Mouse (Mus musculus): ENCODE data around the gene Ccdc125. TPM values are rescaled to one million over a fixed set of nuclear protein-coding genes. Genes with fewer than 3 reads are reported as not detected.

Ccdc125 gene
- polyA plus RNA-seq, 1 experiment from 2014 or later = 3.4 TPM

GRCm38 (mm10) chr13:100675936-100676635, 6.6 kb downstream of the Ccdc125 start:
- no peak for ATAC-seq (ENCODE audit: low FRiP score)
- H3K36me3 ChIP-seq = no peaks in the 10 kb centered on the region
- no peak overlapping the region for H3K27ac ChIP-seq
- H3K9ac ChIP-seq = no peak overlapping the region
- WGBS = 88% methylated on average over 15 of the region's 15 CpGs
- no peaks in the 10 kb centered on the region for H3K9me3 ChIP-seq (replicated peaks)
- H3K27me3 ChIP-seq = no peaks in the 10 kb centered on the region
- no peak overlapping the region for H3K4me3 ChIP-seq
- no peaks in the 10 kb centered on the region for H3K4me1 ChIP-seq
- no peak overlapping the region for H3K4me2 ChIP-seq (replicated peaks)

GRCm38 (mm10) chr13:100681615-100682014, 12.1 kb downstream of the Ccdc125 start:
- no peaks in the 10 kb centered on the region for H3K4me1 ChIP-seq
- H3K9ac ChIP-seq = no peak overlapping the region
- H3K4me2 ChIP-seq (replicated peaks) = no peak overlapping the region
- H3K4me3 ChIP-seq = no peak overlapping the region
- H3K9me3 ChIP-seq (replicated peaks) = no peaks in the 10 kb centered on the region
- no peaks in the 10 kb centered on the region for H3K27me3 ChIP-seq
- no peaks in the 10 kb centered on the region for H3K36me3 ChIP-seq
- H3K27ac ChIP-seq = no peak overlapping the region
- ATAC-seq (ENCODE audit: low FRiP score) = no peak
- WGBS = 92% methylated on average over 8 of the region's 8 CpGs

DNA sequence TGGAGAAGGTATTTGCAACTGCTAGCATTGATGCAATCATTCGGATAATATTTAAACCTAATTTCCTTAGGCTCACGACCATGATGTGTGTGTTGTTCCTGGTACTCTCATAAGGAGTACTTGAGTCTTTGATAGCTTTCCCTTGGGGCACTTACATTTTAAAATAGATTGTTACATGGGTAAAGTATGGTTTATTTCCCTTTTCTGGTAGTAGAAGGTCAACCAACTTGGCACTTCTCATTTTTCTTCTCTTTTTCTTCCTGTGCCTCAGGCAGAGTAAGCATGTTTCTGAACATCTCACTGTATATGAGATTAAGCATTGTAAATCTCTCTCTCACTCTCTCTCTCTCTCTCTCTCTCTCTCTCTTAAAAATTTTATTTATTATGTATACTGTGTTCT, 13.3 kb downstream of the Ccdc125 start:
- Histone ChIP-seq H3K4me3 (no peak overlapping the region), H3K9ac (no peak overlapping the region), H3K27me3 (no peaks in the 10 kb centered on the region), H3K27ac (no peak overlapping the region), H3K4me1 (no peaks in the 10 kb centered on the region), H3K4me2 (replicated peaks) (no peak overlapping the region), H3K9me3 (replicated peaks) (no peaks in the 10 kb centered on the region), H3K36me3 (no peaks in the 10 kb centered on the region)
- no peak for ATAC-seq (ENCODE audit: low FRiP score)
- WGBS = 81% methylated on average over 2 of the region's 2 CpGs

- H3K4me2 ChIP-seq (replicated peaks) = no peak overlapping the region
Measured at GRCm38 (mm10) chr13:100684355-100684754, 14.8 kb downstream of the Ccdc125 start.

DNA sequence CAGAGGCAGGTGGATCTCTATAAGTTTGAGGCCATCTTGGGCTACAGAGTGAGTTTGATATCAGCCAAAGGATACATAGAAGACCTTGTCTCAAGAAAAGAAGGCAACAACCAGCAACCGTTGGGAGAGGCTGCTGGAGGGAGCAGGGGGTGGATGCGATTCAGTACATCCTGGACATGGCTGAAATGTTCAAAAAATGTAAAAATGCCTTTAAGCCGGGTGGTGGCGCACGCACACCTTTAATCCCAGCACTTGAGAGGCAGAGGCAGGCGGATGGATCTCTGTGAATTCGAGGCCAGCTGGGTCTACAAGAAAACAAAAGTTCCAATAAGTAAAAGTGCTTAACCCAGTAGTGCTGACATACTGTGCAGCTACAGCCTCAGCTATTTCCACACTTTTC, 18.0 kb downstream of the Ccdc125 start:
- Histone ChIP-seq H3K4me2 (replicated peaks) (no peak overlapping the region), H3K36me3 (peaks cover 5% of the 10 kb centered on the region; the same call in 1 of the 2 replicates), H3K27me3 (no peaks in the 10 kb centered on the region), H3K27ac (no peak overlapping the region), H3K4me3 (no peak overlapping the region), H3K4me1 (no peaks in the 10 kb centered on the region), H3K9ac (no peak overlapping the region), H3K9me3 (replicated peaks) (no peaks in the 10 kb centered on the region)
- WGBS = 63% methylated on average over 7 of the region's 7 CpGs
- ATAC-seq (ENCODE audit: low FRiP score) = no peak

More at GRCm38 (mm10) chr13:100684355-100684754, 14.8 kb downstream of the Ccdc125 start:
- Histone ChIP-seq H3K27ac (no peak overlapping the region), H3K36me3 (no peaks in the 10 kb centered on the region), H3K9me3 (replicated peaks) (no peaks in the 10 kb centered on the region), H3K4me3 (no peak overlapping the region), H3K9ac (no peak overlapping the region), H3K4me1 (no peaks in the 10 kb centered on the region), H3K27me3 (no peaks in the 10 kb centered on the region)
- no peak for ATAC-seq (ENCODE audit: low FRiP score)
- WGBS = 74% methylated on average over 2 of the region's 2 CpGs

GRCm38 (mm10) chr13:100697541-100697940, 28.0 kb downstream of the Ccdc125 start:
- no peak for ATAC-seq (ENCODE audit: low FRiP score)
- H3K4me1 ChIP-seq = no peaks in the 10 kb centered on the region

DNA sequence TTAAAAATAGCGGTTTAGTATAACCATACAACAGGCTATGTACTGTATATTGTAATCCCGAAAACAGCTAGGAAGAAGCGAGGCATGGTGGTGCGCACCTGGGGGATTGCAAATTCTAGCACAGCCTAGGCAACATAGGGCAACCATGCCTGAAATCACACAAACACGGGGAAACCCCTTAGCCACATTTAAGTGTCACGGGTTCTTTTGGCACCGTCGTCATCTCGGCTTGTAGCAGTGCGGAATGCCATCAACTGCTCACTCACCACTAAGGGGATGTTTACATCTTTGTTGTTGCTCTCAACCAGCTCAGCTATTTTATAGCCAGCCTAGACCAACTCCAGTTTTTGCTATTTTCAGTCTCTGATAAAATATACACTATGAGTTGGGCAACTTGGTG, 29.3 kb downstream of the Ccdc125 start:
- H3K27ac ChIP-seq = no peak overlapping the region
- H3K4me1 ChIP-seq = no peaks in the 10 kb centered on the region
- H3K4me3 ChIP-seq = no peak overlapping the region
- no peaks in the 10 kb centered on the region for H3K27me3 ChIP-seq
- no peaks in the 10 kb centered on the region for H3K9me3 ChIP-seq (replicated peaks)
- H3K36me3 ChIP-seq = peaks cover 71% of the 10 kb centered on the region
- ATAC-seq (ENCODE audit: low FRiP score) = no peak
- no peak overlapping the region for H3K4me2 ChIP-seq (replicated peaks)
- H3K9ac ChIP-seq = no peak overlapping the region
- 94% methylated on average over 10 of the region's 10 CpGs for WGBS

More at GRCm38 (mm10) chr13:100697541-100697940, 28.0 kb downstream of the Ccdc125 start:
- no peak overlapping the region for H3K4me3 ChIP-seq
- H3K36me3 ChIP-seq = peaks cover 59% of the 10 kb centered on the region
- no peak overlapping the region for H3K4me2 ChIP-seq (replicated peaks)
- H3K27me3 ChIP-seq = no peaks in the 10 kb centered on the region
- H3K9me3 ChIP-seq (replicated peaks) = no peaks in the 10 kb centered on the region
- no peak overlapping the region for H3K9ac ChIP-seq
- 99% methylated on average over 3 of the region's 3 CpGs for WGBS
- no peak overlapping the region for H3K27ac ChIP-seq

- Histone ChIP-seq H3K36me3 (peaks cover 78% of the 10 kb centered on the region), H3K27ac (no peak overlapping the region), H3K27me3 (no peaks in the 10 kb centered on the region), H3K4me3 (no peak overlapping the region), H3K9me3 (replicated peaks) (no peaks in the 10 kb centered on the region), H3K4me2 (replicated peaks) (no peak overlapping the region), H3K4me1 (no peaks in the 10 kb centered on the region), H3K9ac (no peak overlapping the region)
- no peak for ATAC-seq (ENCODE audit: low FRiP score)
- 94% methylated on average over 2 of the region's 2 CpGs for WGBS
Measured at GRCm38 (mm10) chr13:100703468-100703867, 34.0 kb downstream of the Ccdc125 start.

GRCm38 (mm10) chr13:100706206-100706605, 36.7 kb downstream of the Ccdc125 start:
- H3K36me3 ChIP-seq = peaks cover 77% of the 10 kb centered on the region
- 98% methylated on average over 7 of the region's 7 CpGs for WGBS

GRCm38 (mm10) chr13:100715467-100715866, 46.0 kb downstream of the Ccdc125 start:
- no peak overlapping the region for H3K27ac ChIP-seq
- ATAC-seq (ENCODE audit: low FRiP score) = no peak
- no peak overlapping the region for H3K9ac ChIP-seq
- H3K27me3 ChIP-seq = no peaks in the 10 kb centered on the region
- no peaks in the 10 kb centered on the region for H3K9me3 ChIP-seq (replicated peaks)
- peaks cover 73% of the 10 kb centered on the region for H3K36me3 ChIP-seq
- no peaks in the 10 kb centered on the region for H3K4me1 ChIP-seq
- 87% methylated on average over 6 of the region's 6 CpGs for WGBS
- H3K4me2 ChIP-seq (replicated peaks) = no peak overlapping the region
- H3K4me3 ChIP-seq = no peak overlapping the region

More at GRCm38 (mm10) chr13:100706206-100706605, 36.7 kb downstream of the Ccdc125 start:
- Histone ChIP-seq H3K4me3 (no peak overlapping the region), H3K9ac (no peak overlapping the region), H3K9me3 (replicated peaks) (no peaks in the 10 kb centered on the region), H3K27ac (no peak overlapping the region), H3K27me3 (no peaks in the 10 kb centered on the region), H3K4me1 (no peaks in the 10 kb centered on the region), H3K4me2 (replicated peaks) (no peak overlapping the region)
- no peak for ATAC-seq (ENCODE audit: low FRiP score)

GRCm38 (mm10) chr13:100721656-100722055, 52.1 kb downstream of the Ccdc125 start:
- no peak overlapping the region for H3K27ac ChIP-seq
- H3K4me2 ChIP-seq (replicated peaks) = no peak overlapping the region
- H3K27me3 ChIP-seq = no peaks in the 10 kb centered on the region
- no peak for ATAC-seq (ENCODE audit: low FRiP score)
- H3K36me3 ChIP-seq = peaks cover 41% of the 10 kb centered on the region
- no peak overlapping the region for H3K4me3 ChIP-seq
- WGBS = 86% methylated on average over 5 of the region's 5 CpGs
- no peaks in the 10 kb centered on the region for H3K9me3 ChIP-seq (replicated peaks)
- no peak overlapping the region for H3K9ac ChIP-seq
- no peaks in the 10 kb centered on the region for H3K4me1 ChIP-seq

DNA sequence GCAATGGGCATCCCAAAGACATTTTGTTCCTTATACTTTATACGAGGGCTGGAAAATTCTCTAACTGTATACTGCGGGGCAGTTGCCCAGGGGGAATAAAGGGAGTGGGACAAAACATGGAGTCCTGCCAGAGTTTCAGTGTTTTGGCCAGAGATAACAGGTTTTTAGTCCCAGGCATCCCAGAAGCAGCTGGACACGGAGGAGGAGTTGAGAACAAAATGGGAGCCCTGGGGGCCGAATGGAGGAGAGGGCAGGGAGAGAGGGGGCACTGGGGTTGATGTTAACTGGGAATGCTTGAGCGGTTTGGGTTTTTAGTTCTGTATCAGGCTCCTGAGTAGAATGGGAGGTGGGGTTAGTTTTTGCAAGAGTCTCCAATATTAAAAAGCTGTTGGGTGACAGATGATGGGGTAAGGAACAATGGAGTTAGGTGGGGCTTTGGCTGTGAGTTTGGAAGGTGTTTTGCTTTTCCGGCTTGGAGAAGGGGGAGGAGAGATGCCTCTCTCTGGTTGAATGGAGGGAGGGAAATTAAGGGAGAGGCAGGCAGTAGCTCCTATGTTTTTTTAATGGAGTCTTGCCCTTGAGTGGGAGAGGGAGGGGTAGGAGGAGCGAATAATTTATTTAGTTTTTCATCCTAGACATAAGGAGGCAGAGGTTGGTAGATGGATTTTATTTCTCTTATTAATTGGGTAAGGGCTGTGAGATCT, 54.7 kb downstream of the Ccdc125 start:
- no peaks in the 10 kb centered on the region for H3K9me3 ChIP-seq (replicated peaks)
- H3K27ac ChIP-seq = no peak overlapping the region
- no peak overlapping the region for H3K4me3 ChIP-seq
- H3K4me2 ChIP-seq (replicated peaks) = no peak overlapping the region
- peaks cover 5% of the 10 kb centered on the region for H3K4me1 ChIP-seq
- no peaks in the 10 kb centered on the region for H3K27me3 ChIP-seq
- no peak overlapping the region for H3K9ac ChIP-seq
- H3K36me3 ChIP-seq = peaks cover 41% of the 10 kb centered on the region
- no peak for ATAC-seq (ENCODE audit: low FRiP score)
- WGBS = 88% methylated on average over 7 of the region's 7 CpGs

DNA sequence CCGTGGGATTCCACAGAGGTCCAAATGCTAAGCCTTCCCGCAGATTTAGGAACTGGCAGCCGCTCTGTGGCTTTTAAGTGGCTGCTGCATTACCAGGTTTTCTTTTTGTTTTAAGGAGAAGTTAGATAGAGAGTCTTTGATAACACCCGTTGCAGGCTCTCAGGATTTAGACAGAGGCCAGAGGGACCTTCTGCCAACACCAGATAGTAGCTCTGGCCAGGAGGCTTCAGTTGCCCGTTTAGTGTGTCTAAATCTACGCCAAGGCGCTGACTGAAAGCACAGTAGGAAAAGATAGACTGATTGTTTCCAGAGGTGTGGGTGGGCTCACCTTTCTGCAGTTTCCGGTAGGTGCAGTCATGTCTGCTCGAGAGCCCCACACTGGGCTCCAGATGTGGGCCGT, 55.7 kb downstream of the Ccdc125 start:
- peaks cover 14% of the 10 kb centered on the region for H3K4me1 ChIP-seq
- H3K27me3 ChIP-seq = no peaks in the 10 kb centered on the region
- no peaks in the 10 kb centered on the region for H3K9me3 ChIP-seq (replicated peaks)
- H3K4me2 ChIP-seq (replicated peaks) = no peak overlapping the region
- H3K27ac ChIP-seq = no peak overlapping the region
- no peak for ATAC-seq (ENCODE audit: low FRiP score)
- WGBS = 93% methylated on average over 10 of the region's 10 CpGs
- H3K4me3 ChIP-seq = no peak overlapping the region
- H3K9ac ChIP-seq = no peak overlapping the region
- peaks cover 36% of the 10 kb centered on the region for H3K36me3 ChIP-seq
